Mouse (Mus musculus) cerebellum, adult 2 months (tissue): ENCODE data around the gene Fbxo48.

Source experiments
- CTCF ChIP-seq: fragments of 200-500 bp; IDR thresholded peaks from 2 replicates; pipeline ENCODE4 v1.5.1; 2011; ENCODE audit warnings: low read depth, mild to moderate bottlenecking, control low read depth, low read length, moderate library complexity, borderline replicate concordance; ENCODE audit not compliant: insufficient read depth
- POLR2A ChIP-seq: fragments of 200-500 bp; IDR thresholded peaks from 2 replicates; pipeline ENCODE4 v1.6.1; 2011; ENCODE audit warnings: low read length, control low read depth, borderline replicate concordance; ENCODE audit not compliant: insufficient read depth

DNA sequence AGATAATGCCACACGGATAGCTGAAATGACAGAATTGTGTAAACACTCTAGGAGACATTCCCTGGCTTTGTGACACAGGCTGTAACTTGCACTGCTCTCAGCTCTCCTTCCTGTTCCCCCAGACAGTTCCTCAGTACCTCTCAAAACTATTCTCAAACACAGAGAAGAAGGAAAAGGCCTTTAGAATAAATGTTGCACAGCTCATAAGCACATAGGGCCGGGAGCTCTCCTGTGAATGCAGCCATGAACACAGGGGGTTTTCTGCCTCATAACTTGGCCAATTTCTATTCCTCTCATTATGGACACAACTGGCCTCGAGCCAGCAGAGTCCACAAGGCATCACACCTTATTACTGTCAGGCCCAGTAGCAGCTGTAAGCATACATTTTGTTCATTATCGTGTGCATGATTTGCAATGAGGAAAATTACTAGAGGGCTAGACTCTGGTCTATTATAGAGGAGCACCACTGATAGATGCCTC is 9.2 kb upstream of the Fbxo48 start:
- no peak for TF ChIP-seq POLR2A
- no peak for TF ChIP-seq CTCF
